In the genomic region with DNA sequence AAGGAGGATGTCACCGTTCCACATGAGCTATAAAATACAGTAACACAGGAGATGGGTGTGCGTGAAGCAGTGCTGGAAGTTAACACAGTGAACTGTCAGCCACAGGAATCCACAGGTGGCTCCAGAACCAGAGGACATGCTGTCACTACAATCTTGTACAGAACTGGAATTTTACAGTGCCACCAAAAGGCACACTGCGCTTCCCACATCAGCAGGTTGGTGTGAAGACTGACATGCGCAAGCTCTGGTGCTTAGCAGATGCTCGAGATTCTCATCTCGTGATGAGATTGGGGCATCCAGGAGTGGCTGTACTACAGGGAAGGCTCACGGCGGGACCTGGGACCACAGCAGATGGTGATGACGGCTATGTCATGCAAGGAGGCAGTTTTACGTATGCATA, we compare ENCODE assay signal across 9 mouse cellular contexts.
"Had no signal": no experiment of that assay in that cellular context is flagged by ENCODE, and none has a peak within 500 bp of the region (broad histone marks: within the 10 kb centered on the region; RNA-seq: fewer than 3 reads in every experiment).

No protein-coding gene starts in this region.

- DNase-seq: kidney, adult 8-10 months; kidney, postnatal 25 days; lung, adult 2 months; lung, postnatal 36 days; thymus, postnatal 36 days had no signal

- ATAC-seq: inflammation-experienced regulatory T-cells, adult 6 months; intestine, postnatal 0 days; lung, postnatal 0 days; midbrain, embryonic 13.5 days had no signal
